Mouse (Mus musculus) hindbrain, postnatal 0 days (tissue): Measurements from ENCODE around the gene Trappc3l. TPM values are rescaled to one million over a fixed set of nuclear protein-coding genes. Genes with fewer than 3 reads are reported as not detected.

Experiments used
- ATAC-seq: fragments of 200-750 bp; cut with Nextera tagmentation; 2 replicates; pipeline ENCODE4 v1.8.0; 2017; ENCODE audit warnings: mild to moderate bottlenecking, moderate TSS enrichment, moderate library complexity
- DNase-seq: peaks from one replicate; pipeline ENCODE4 v3.0.0-alpha.2; 2015; ENCODE audit warnings: low spot score
- H3K27ac ChIP-seq: fragments of 300-500 bp; sonication (generic); 2 replicates; pipeline ENCODE4 v1.5.1; 2014; ENCODE audit warnings: mild to moderate bottlenecking
- H3K27me3 ChIP-seq: fragments of 300-500 bp; sonication (generic); 2 replicates; pipeline ENCODE4 v1.6.1; 2014; ENCODE audit warnings: low read length, mixed read lengths; ENCODE audit not compliant: insufficient read depth
- H3K36me3 ChIP-seq: fragments of 300-500 bp; sonication (generic); 2 replicates; pipeline ENCODE4 v1.6.1; 2014; ENCODE audit warnings: low read length, mixed read lengths; ENCODE audit not compliant: insufficient read depth
- H3K4me1 ChIP-seq: fragments of 300-500 bp; sonication (generic); 2 replicates; pipeline ENCODE4 v1.6.1; 2014; ENCODE audit warnings: antibody characterized with exemption, low read length, mixed read lengths; ENCODE audit not compliant: insufficient read depth
- H3K4me2 ChIP-seq: fragments of 300-500 bp; sonication (generic); 2 replicates; pipeline ENCODE4 v1.6.1; 2014; ENCODE audit warnings: low read depth, mild to moderate bottlenecking, low read length, moderate library complexity, mixed read lengths
- H3K4me3 ChIP-seq: fragments of 300-500 bp; sonication (generic); 2 replicates; pipeline ENCODE4 v1.5.1; 2014; ENCODE audit warnings: low read length
- H3K9ac ChIP-seq: fragments of 300-500 bp; sonication (generic); replicated peaks from 2 replicates; pipeline ENCODE4 v1.6.1; 2014; ENCODE audit warnings: mild to moderate bottlenecking, low read length, moderate library complexity, mixed read lengths
- H3K9me3 ChIP-seq: fragments of 300-500 bp; sonication (generic); 2 replicates; pipeline ENCODE4 v1.6.1; 2016; ENCODE audit warnings: low read length, mixed read lengths
- CTCF ChIP-seq: IDR thresholded peaks from 2 replicates; pipeline ENCODE4 v1.5.1; 2016; ENCODE audit warnings: antibody characterized with exemption, control low read depth, low read depth
- WGBS: fragments of 180-500 bp; shearing (Covaris S2); extraction: QIAGEN DNeasy Blood & Tissue Kit; methylation state at CpG from one replicate; pipeline ENCODE4 v1.1.7; 2014; 5-methylcytosine and 5-hydroxymethylcytosine counted together
- polyA plus RNA-seq: library from polyadenylated mRNA; unstranded; fragments of >200 nt; fragmentation: Nextera tagmentation; extraction: Ambion mirVana; gene quantifications from 2 replicates; pipeline ENCODE4 v1.2.1, GENCODE M21; 2015
- total RNA-seq: library from RNA; depleted of rRNA; stranded (reverse); fragments of >200 nt; gene quantifications from 2 replicates; pipeline ENCODE4 v1.2.3, GENCODE M21; 2014

Gene Trappc3l
- total and polyA plus RNA-seq, 2 experiments from 2014 or later, result not detected

DNA sequence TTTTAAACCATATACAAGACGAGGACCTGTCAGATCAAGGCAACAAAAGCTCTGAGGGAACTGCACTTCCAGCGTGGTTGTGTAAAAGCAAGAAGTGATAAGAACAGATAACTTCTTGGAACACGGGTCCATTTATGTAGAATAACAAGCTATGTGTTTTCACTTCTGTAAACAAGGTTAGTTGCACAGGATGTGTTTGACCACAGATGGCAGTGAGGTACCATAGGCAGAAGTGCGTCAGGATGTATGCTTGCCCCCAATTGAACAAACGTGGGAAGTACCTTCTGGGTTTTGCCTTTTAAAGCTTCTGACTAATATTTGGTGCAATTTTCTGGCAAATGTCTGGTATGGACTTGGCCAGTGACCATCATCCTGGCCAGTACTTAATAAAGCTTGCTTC, 7.1 kb upstream of the Trappc3l start:
- Histone ChIP-seq H3K27me3 (no peaks in the 10 kb centered on the region), H3K36me3 (no peaks in the 10 kb centered on the region), H3K27ac (no peak overlapping the region), H3K4me1 (no peaks in the 10 kb centered on the region), H3K4me2 (no peak overlapping the region), H3K9me3 (no peaks in the 10 kb centered on the region), H3K9ac (no peak overlapping the region), H3K4me3 (no peak overlapping the region)
- 81% methylated on average over 5 of the region's 5 CpGs for WGBS
- 0 out of 2 replicates have a peak, but pooled peaks have one; percentile 1 for TF ChIP-seq CTCF
- DNase-seq, result no peak
- no peak for ATAC-seq

DNA sequence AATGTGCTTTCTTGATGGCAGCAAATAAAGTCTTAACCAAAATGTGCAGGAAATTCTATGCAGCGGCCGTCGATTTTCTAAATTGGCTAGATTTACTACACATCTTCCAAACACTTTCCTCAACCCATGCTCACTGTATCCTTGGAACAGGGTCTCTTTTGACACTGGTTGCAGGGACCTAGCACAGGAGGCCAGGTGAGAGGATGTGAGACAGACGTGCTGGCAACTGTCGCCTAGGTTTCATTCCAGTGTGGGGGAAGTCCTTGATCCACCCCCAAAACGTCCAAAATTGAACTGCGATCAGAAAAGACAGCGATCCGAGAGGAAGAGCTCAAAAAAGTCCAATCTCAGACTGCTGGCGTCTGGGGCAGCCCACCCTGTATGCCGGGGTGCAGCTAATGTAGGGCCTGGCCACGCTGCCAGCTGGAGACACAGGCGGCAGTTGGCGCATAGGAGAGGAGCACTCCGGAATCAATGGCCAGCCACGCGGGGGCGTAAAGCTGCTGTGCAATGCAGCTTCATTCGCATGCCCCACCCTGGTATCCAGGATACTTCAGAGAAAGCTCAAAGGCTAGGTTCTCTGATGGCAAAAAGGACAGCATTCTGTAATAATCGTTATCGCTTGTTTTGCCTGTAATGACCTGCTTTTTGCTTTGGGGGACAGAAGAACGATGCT, 3.6 kb upstream of the Trappc3l start:
- peak; percentile 83 for TF ChIP-seq CTCF
- peak overlapping the region; percentile 37; the same call in 1 of the 2 replicates for H3K9ac ChIP-seq
- 16% methylated on average over 22 of the region's 22 CpGs for WGBS
- peak; percentile 91 for DNase-seq
- no peaks in the 10 kb centered on the region for H3K9me3 ChIP-seq
- no peaks in the 10 kb centered on the region for H3K27me3 ChIP-seq
- no peaks in the 10 kb centered on the region for H3K4me1 ChIP-seq
- H3K4me2 ChIP-seq, result peak overlapping the region; percentile 49
- ATAC-seq, result peak; percentile 89
- peak overlapping the region; percentile 23 for H3K4me3 ChIP-seq
- H3K36me3 ChIP-seq, result no peaks in the 10 kb centered on the region
- H3K27ac ChIP-seq, result no peak overlapping the region

DNA sequence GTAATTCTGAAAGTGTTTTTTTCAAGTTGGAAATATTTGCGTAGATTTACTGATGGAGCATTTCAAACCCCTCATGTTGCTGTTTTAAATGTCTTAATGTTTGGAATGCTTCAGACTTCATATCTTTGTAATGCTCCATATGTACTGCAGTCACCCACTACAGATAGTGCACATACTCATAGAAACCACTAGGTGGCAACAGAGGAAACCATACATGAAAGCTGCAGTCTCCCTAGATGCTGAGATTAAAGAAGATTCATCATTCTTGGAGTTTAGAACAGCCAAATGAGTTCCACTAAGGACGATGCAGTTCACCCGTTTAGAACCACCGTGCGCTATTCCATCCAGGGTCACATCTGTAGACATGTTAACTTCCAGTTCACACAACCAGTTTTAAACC, 810 bp upstream of the Trappc3l start:
- H3K4me3 ChIP-seq, result no peak overlapping the region
- no peak overlapping the region for H3K9ac ChIP-seq
- peak; percentile 90 for TF ChIP-seq CTCF
- 10% methylated on average over 5 of the region's 5 CpGs for WGBS
- DNase-seq (peak; percentile 74), ATAC-seq (peak; percentile 91)
- H3K36me3 ChIP-seq, result no peaks in the 10 kb centered on the region
- no peaks in the 10 kb centered on the region for H3K4me1 ChIP-seq
- no peaks in the 10 kb centered on the region for H3K9me3 ChIP-seq
- H3K27me3 ChIP-seq, result no peaks in the 10 kb centered on the region
- H3K4me2 ChIP-seq, result no peak overlapping the region
- no peak overlapping the region for H3K27ac ChIP-seq

- no peak for TF ChIP-seq CTCF
Observed at GRCm38 (mm10) chr10:34044210-34044609, 6.8 kb downstream of the Trappc3l start, which contains the start of gene Calhm4. Calhm4 (minus strand) TSS chr10:34044310.

GRCm38 (mm10) chr10:34053987-34054386, 16.6 kb downstream of the Trappc3l start:
- no peak for ATAC-seq
- Histone ChIP-seq H3K27me3 (no peaks in the 10 kb centered on the region), H3K36me3 (no peaks in the 10 kb centered on the region), H3K4me1 (no peaks in the 10 kb centered on the region), H3K9me3 (no peaks in the 10 kb centered on the region), H3K27ac (no peak overlapping the region), H3K4me3 (no peak overlapping the region), H3K4me2 (no peak overlapping the region), H3K9ac (no peak overlapping the region)
- 96% methylated on average over 2 of the region's 2 CpGs for WGBS
- DNase-seq, result no peak
- no peak for TF ChIP-seq CTCF

More at GRCm38 (mm10) chr10:34044210-34044609, 6.8 kb downstream of the Trappc3l start, which contains the start of gene Calhm4:
- Histone ChIP-seq H3K9ac (no peak within 1 kb of the TSS), H3K4me1 (no peaks in the 10 kb centered on the region), H3K27me3 (no peaks in the 10 kb centered on the region), H3K4me2 (no peak within 1 kb of the TSS), H3K4me3 (no peak within 1 kb of the TSS), H3K27ac (no peak within 1 kb of the TSS), H3K9me3 (no peaks in the 10 kb centered on the region), H3K36me3 (no peaks in the 10 kb centered on the region)
- 85% methylated on average over 5 of the region's 5 CpGs for WGBS
- ATAC-seq (no peak), DNase-seq (no peak)

DNA sequence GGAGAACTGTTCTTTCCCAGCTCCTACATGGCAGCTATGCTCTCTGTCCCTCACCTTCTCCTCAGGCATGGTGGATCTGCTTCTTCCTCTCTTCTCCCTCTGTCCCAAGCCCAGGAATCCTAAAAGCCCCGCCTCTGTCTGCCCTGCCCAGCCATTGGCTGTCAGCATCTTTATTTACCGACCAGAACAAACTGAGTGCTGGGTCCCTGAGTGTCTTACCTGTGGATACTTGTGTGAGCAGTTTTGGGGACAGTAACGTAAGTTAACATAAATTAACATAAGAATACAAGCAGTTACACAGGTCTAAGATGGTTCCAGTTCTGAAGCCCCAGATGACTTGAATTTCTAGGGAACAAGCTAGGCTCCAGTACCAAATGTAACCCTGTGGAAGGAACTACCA, 29.2 kb downstream of the Trappc3l start:
- ATAC-seq, result no peak
- Histone ChIP-seq H3K27me3 (no peaks in the 10 kb centered on the region), H3K9me3 (no peaks in the 10 kb centered on the region), H3K4me1 (no peaks in the 10 kb centered on the region), H3K36me3 (no peaks in the 10 kb centered on the region), H3K4me3 (no peak overlapping the region), H3K4me2 (no peak overlapping the region), H3K9ac (no peak overlapping the region), H3K27ac (no peak overlapping the region)
- no peak for DNase-seq
- 55% methylated on average over 3 of the region's 3 CpGs for WGBS
- no peak for TF ChIP-seq CTCF

GRCm38 (mm10) chr10:34069606-34070005, 32.2 kb downstream of the Trappc3l start:
- Histone ChIP-seq H3K4me2 (no peak overlapping the region), H3K27ac (no peak overlapping the region), H3K9ac (no peak overlapping the region), H3K36me3 (no peaks in the 10 kb centered on the region), H3K27me3 (no peaks in the 10 kb centered on the region), H3K4me1 (no peaks in the 10 kb centered on the region), H3K9me3 (no peaks in the 10 kb centered on the region), H3K4me3 (no peak overlapping the region)
- DNase-seq, result no peak
- no peak for TF ChIP-seq CTCF
- WGBS, result 65% methylated on average over 1 of the region's 1 CpGs
- no peak for ATAC-seq
